Mouse (Mus musculus): ENCODE data around the gene Rab26. TPM values are rescaled to one million over a fixed set of nuclear protein-coding genes. Genes with fewer than 3 reads are reported as not detected.
A peak's percentile ranks its signal among the peaks of the same experiment; 100 is the strongest.

Gene Rab26
- polyA plus RNA-seq, 1 experiment from 2014 or later, result 6.6 TPM

- Histone ChIP-seq H3K4me3 (ENCODE audit: low read length) (no peak overlapping the region), H3K4me1 (ENCODE audit: control insufficient read depth, insufficient read depth, low read length) (peaks cover 17% of the 10 kb centered on the region), H3K27ac (ENCODE audit: low read length) (no peak overlapping the region), H3K4me2 (ENCODE audit: low read depth, low read length) (no peak overlapping the region), H3K9ac (ENCODE audit: low read depth, low read length) (no peak overlapping the region), H3K9me3 (ENCODE audit: control insufficient read depth, low read length) (no peaks in the 10 kb centered on the region), H3K36me3 (ENCODE audit: control insufficient read depth, insufficient read depth, low read length) (no peaks in the 10 kb centered on the region), H3K27me3 (replicated peaks; ENCODE audit: control insufficient read depth, insufficient read depth, low read length) (no peaks in the 10 kb centered on the region)
- ATAC-seq, result no peak
- WGBS, result 89% methylated on average over 4 of the region's 4 CpGs
Observed at GRCm38 (mm10) chr17:24564422-24564821, 30.4 kb upstream of the Rab26 start.

GRCm38 (mm10) chr17:24563638-24564037, 29.6 kb upstream of the Rab26 start:
- ATAC-seq, result no peak
- Histone ChIP-seq H3K4me1 (ENCODE audit: control insufficient read depth, insufficient read depth, low read length) (peaks cover 24% of the 10 kb centered on the region), H3K36me3 (ENCODE audit: control insufficient read depth, insufficient read depth, low read length) (no peaks in the 10 kb centered on the region), H3K27me3 (replicated peaks; ENCODE audit: control insufficient read depth, insufficient read depth, low read length) (no peaks in the 10 kb centered on the region), H3K4me2 (ENCODE audit: low read depth, low read length) (no peak overlapping the region), H3K9ac (ENCODE audit: low read depth, low read length) (no peak overlapping the region), H3K4me3 (ENCODE audit: low read length) (no peak overlapping the region), H3K9me3 (ENCODE audit: control insufficient read depth, low read length) (no peaks in the 10 kb centered on the region), H3K27ac (ENCODE audit: low read length) (no peak overlapping the region)
- 75% methylated on average over 5 of the region's 5 CpGs for WGBS

- no peak overlapping the region for H3K4me3 ChIP-seq (ENCODE audit: low read length)
- no peak overlapping the region for H3K27ac ChIP-seq (ENCODE audit: low read length)
- no peaks in the 10 kb centered on the region for H3K36me3 ChIP-seq (ENCODE audit: control insufficient read depth, insufficient read depth, low read length)
- ATAC-seq, result no peak
- peaks cover 25% of the 10 kb centered on the region for H3K4me1 ChIP-seq (ENCODE audit: control insufficient read depth, insufficient read depth, low read length)
- no peak overlapping the region for H3K4me2 ChIP-seq (ENCODE audit: low read depth, low read length)
- no peaks in the 10 kb centered on the region for H3K9me3 ChIP-seq (ENCODE audit: control insufficient read depth, low read length)
- H3K9ac ChIP-seq (ENCODE audit: low read depth, low read length), result no peak overlapping the region
- no peaks in the 10 kb centered on the region for H3K27me3 ChIP-seq (replicated peaks; ENCODE audit: control insufficient read depth, insufficient read depth, low read length)
- WGBS, result 93% methylated on average over 2 of the region's 2 CpGs
Observed at GRCm38 (mm10) chr17:24561592-24561991, 27.6 kb upstream of the Rab26 start.

- no peaks in the 10 kb centered on the region for H3K36me3 ChIP-seq (ENCODE audit: control insufficient read depth, insufficient read depth, low read length)
- no peaks in the 10 kb centered on the region for H3K27me3 ChIP-seq (replicated peaks; ENCODE audit: control insufficient read depth, insufficient read depth, low read length)
- H3K4me3 ChIP-seq (ENCODE audit: low read length), result no peak overlapping the region
- no peak overlapping the region for H3K27ac ChIP-seq (ENCODE audit: low read length)
- WGBS, result 90% methylated on average over 5 of the region's 5 CpGs
- no peak for ATAC-seq
- no peaks in the 10 kb centered on the region for H3K9me3 ChIP-seq (ENCODE audit: control insufficient read depth, low read length)
- H3K4me2 ChIP-seq (ENCODE audit: low read depth, low read length), result no peak overlapping the region
- peaks cover 19% of the 10 kb centered on the region for H3K4me1 ChIP-seq (ENCODE audit: control insufficient read depth, insufficient read depth, low read length)
- no peak overlapping the region for H3K9ac ChIP-seq (ENCODE audit: low read depth, low read length)
Observed at GRCm38 (mm10) chr17:24560301-24561028, 26.5 kb upstream of the Rab26 start.

GRCm38 (mm10) chr17:24559146-24559545, 25.1 kb upstream of the Rab26 start:
- Histone ChIP-seq H3K36me3 (ENCODE audit: control insufficient read depth, insufficient read depth, low read length) (no peaks in the 10 kb centered on the region), H3K27ac (ENCODE audit: low read length) (peak overlapping the region; percentile 88), H3K4me2 (ENCODE audit: low read depth, low read length) (peak overlapping the region; percentile 21; the same call in 1 of the 2 replicates), H3K9ac (ENCODE audit: low read depth, low read length) (no peak overlapping the region), H3K4me1 (ENCODE audit: control insufficient read depth, insufficient read depth, low read length) (peaks cover 19% of the 10 kb centered on the region), H3K9me3 (ENCODE audit: control insufficient read depth, low read length) (no peaks in the 10 kb centered on the region), H3K4me3 (ENCODE audit: low read length) (no peak overlapping the region), H3K27me3 (replicated peaks; ENCODE audit: control insufficient read depth, insufficient read depth, low read length) (no peaks in the 10 kb centered on the region)
- 65% methylated on average over 3 of the region's 3 CpGs for WGBS
- peak; percentile 39; the same call in 1 of the 2 replicates for ATAC-seq

DNA sequence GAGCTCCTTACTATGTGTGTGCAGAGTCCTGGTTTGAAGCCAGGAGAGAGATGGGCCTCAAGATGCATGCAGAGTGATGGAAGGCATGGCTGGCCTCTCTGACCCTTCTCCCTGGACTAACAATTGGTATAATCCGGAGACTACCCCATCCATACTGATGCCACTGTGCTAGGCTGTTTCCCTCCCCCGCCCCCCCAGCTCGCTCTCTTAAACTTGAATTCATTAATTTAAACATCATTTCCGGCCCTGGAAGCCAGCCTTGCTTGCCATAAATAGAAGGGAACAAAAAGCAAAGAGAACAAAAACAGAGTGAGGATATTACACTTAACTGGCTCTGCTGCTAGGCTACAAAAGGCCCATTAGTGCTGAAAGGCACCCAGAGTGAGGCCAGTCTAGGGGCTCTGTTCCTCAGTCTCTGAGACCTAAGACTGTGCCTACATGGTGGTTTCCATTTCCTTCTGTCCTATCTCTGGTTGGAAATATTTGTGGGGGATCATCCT, 24.6 kb upstream of the Rab26 start:
- no peak overlapping the region for H3K9ac ChIP-seq (ENCODE audit: low read depth, low read length)
- peak; percentile 66 for ATAC-seq
- WGBS, result 54% methylated on average over 4 of the region's 4 CpGs

GRCm38 (mm10) chr17:24557091-24557490, 23.1 kb upstream of the Rab26 start:
- Histone ChIP-seq H3K36me3 (ENCODE audit: control insufficient read depth, insufficient read depth, low read length) (no peaks in the 10 kb centered on the region), H3K4me1 (ENCODE audit: control insufficient read depth, insufficient read depth, low read length) (peaks cover 19% of the 10 kb centered on the region), H3K9ac (ENCODE audit: low read depth, low read length) (no peak overlapping the region), H3K27ac (ENCODE audit: low read length) (0 out of 2 replicates have a peak overlapping the region, but pooled peaks have one; percentile 88), H3K4me2 (ENCODE audit: low read depth, low read length) (no peak overlapping the region), H3K9me3 (ENCODE audit: control insufficient read depth, low read length) (no peaks in the 10 kb centered on the region), H3K4me3 (ENCODE audit: low read length) (no peak overlapping the region), H3K27me3 (replicated peaks; ENCODE audit: control insufficient read depth, insufficient read depth, low read length) (no peaks in the 10 kb centered on the region)
- no peak for ATAC-seq
- 76% methylated on average over 7 of the region's 7 CpGs for WGBS

More for the DNA sequence above, 24.6 kb upstream of the Rab26 start:
- Histone ChIP-seq H3K4me1 (ENCODE audit: control insufficient read depth, insufficient read depth, low read length) (peaks cover 19% of the 10 kb centered on the region), H3K27ac (ENCODE audit: low read length) (peak overlapping the region; percentile 88), H3K27me3 (replicated peaks; ENCODE audit: control insufficient read depth, insufficient read depth, low read length) (no peaks in the 10 kb centered on the region), H3K4me3 (ENCODE audit: low read length) (no peak overlapping the region), H3K9me3 (ENCODE audit: control insufficient read depth, low read length) (no peaks in the 10 kb centered on the region), H3K4me2 (ENCODE audit: low read depth, low read length) (peak overlapping the region; percentile 21; the same call in 1 of the 2 replicates), H3K36me3 (ENCODE audit: control insufficient read depth, insufficient read depth, low read length) (no peaks in the 10 kb centered on the region)

- ATAC-seq, result no peak
- H3K9ac ChIP-seq (ENCODE audit: low read depth, low read length), result peak overlapping the region; percentile 93
- H3K4me3 ChIP-seq (ENCODE audit: low read length), result peak overlapping the region; percentile 89
- H3K4me2 ChIP-seq (ENCODE audit: low read depth, low read length), result peak overlapping the region; percentile 78
- peaks cover 20% of the 10 kb centered on the region for H3K4me1 ChIP-seq (ENCODE audit: control insufficient read depth, insufficient read depth, low read length)
- no peaks in the 10 kb centered on the region for H3K27me3 ChIP-seq (replicated peaks; ENCODE audit: control insufficient read depth, insufficient read depth, low read length)
- WGBS, result 56% methylated on average over 3 of the region's 3 CpGs
- no peaks in the 10 kb centered on the region for H3K9me3 ChIP-seq (ENCODE audit: control insufficient read depth, low read length)
- H3K36me3 ChIP-seq (ENCODE audit: control insufficient read depth, insufficient read depth, low read length), result no peaks in the 10 kb centered on the region
- H3K27ac ChIP-seq (ENCODE audit: low read length), result peak overlapping the region; percentile 96
Observed at GRCm38 (mm10) chr17:24551050-24551444, 17.0 kb upstream of the Rab26 start.

GRCm38 (mm10) chr17:24550416-24551049, 16.5 kb upstream of the Rab26 start:
- no peaks in the 10 kb centered on the region for H3K27me3 ChIP-seq (replicated peaks; ENCODE audit: control insufficient read depth, insufficient read depth, low read length)
- H3K4me2 ChIP-seq (ENCODE audit: low read depth, low read length), result peak overlapping the region; percentile 78
- peaks cover 23% of the 10 kb centered on the region for H3K4me1 ChIP-seq (ENCODE audit: control insufficient read depth, insufficient read depth, low read length)
- peak overlapping the region; percentile 93 for H3K9ac ChIP-seq (ENCODE audit: low read depth, low read length)
- ATAC-seq, result peak; percentile 73
- no peaks in the 10 kb centered on the region for H3K36me3 ChIP-seq (ENCODE audit: control insufficient read depth, insufficient read depth, low read length)
- H3K27ac ChIP-seq (ENCODE audit: low read length), result peak overlapping the region; percentile 96
- peak overlapping the region; percentile 89 for H3K4me3 ChIP-seq (ENCODE audit: low read length)
- WGBS, result under 1% methylated on average over 44 of the region's 44 CpGs
- no peaks in the 10 kb centered on the region for H3K9me3 ChIP-seq (ENCODE audit: control insufficient read depth, low read length)
